Mouse (Mus musculus) thymus, adult 2 months (tissue): ENCODE results near the gene Caln1.
"Not testable (repeated sequence)": the region's sequence is repeated elsewhere in the genome, so short reads cannot be mapped to it uniquely, and the experiment has no call there.

Source experiments
- CTCF ChIP-seq: fragments of 200-500 bp; IDR thresholded peaks from 2 replicates; pipeline ENCODE4 v1.5.1; 2012; ENCODE audit warnings: mild to moderate bottlenecking, control low read depth, low read length, moderate library complexity, borderline replicate concordance; ENCODE audit not compliant: control insufficient read depth, poor library complexity, insufficient read depth; ENCODE audit errors: extremely low read depth
- POLR2A ChIP-seq: fragments of 200-500 bp; IDR thresholded peaks from 2 replicates; pipeline ENCODE4 v1.6.1; 2012; ENCODE audit warnings: mild to moderate bottlenecking, low read length, control low read depth, moderate library complexity; ENCODE audit not compliant: control insufficient read depth, poor library complexity, insufficient read depth; ENCODE audit errors: extremely low read depth

GRCm38 (mm10) chr5:130646126-130646525 lies 276.9 kb downstream of the Caln1 start:
- TF ChIP-seq POLR2A, CTCF: not testable (repeated sequence)
